Mouse (Mus musculus): ENCODE results near the gene Pde5a. TPM values are rescaled to one million over a fixed set of nuclear protein-coding genes. Genes with fewer than 3 reads are reported as not detected.

Pde5a gene
- polyA plus RNA-seq, 1 experiment from 2014 or later: 12.0 TPM

DNA sequence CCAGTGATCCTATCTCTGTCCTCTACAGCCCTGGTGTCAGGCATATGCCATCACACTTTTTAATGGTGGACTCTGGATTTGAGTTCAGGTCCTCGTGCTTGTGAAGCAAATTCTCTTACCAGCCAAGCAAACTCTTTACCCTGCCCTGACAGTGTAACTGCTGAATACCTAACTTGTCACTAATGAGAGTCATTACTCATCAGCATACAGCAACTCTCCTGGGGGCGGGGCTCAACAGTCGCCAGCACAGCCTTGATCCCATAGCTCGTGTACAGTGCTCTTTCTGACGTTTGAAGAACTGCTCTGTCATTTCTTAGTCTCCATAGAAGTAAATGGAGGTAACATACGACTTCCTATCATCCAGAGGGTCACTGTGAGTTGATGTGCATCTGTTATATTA is 169.5 kb downstream of the Pde5a start:
- Histone ChIP-seq H3K4me1 (replicated peaks; ENCODE audit: control insufficient read depth, insufficient read depth) (no peaks in the 10 kb centered on the region), H3K9me3 (ENCODE audit: control insufficient read depth, low read length) (no peaks in the 10 kb centered on the region), H3K27me3 (ENCODE audit: control insufficient read depth, insufficient read depth, low read length) (no peaks in the 10 kb centered on the region), H3K9ac (ENCODE audit: low read length) (no peak overlapping the region), H3K27ac (replicated peaks) (no peak overlapping the region), H3K4me3 (ENCODE audit: low read depth, low read length) (no peak overlapping the region), H3K36me3 (ENCODE audit: control insufficient read depth, insufficient read depth, low read length) (no peaks in the 10 kb centered on the region), H3K4me2 (replicated peaks; ENCODE audit: low read depth) (no peak overlapping the region)
- 53% methylated on average over 6 of the region's 6 CpGs for WGBS
- TF ChIP-seq EP300 (optimal IDR thresholded peaks at IDR 0.05) (no peak), CTCF (IDR thresholded peaks at IDR 0.05; ENCODE audit: low read depth) (no peak)
- DNase-seq (ENCODE audit: low spot score): no peak
- ATAC-seq (ENCODE audit: low FRiP score, low TSS enrichment): peak; percentile 49; the same call in 1 of the 2 replicates

DNA sequence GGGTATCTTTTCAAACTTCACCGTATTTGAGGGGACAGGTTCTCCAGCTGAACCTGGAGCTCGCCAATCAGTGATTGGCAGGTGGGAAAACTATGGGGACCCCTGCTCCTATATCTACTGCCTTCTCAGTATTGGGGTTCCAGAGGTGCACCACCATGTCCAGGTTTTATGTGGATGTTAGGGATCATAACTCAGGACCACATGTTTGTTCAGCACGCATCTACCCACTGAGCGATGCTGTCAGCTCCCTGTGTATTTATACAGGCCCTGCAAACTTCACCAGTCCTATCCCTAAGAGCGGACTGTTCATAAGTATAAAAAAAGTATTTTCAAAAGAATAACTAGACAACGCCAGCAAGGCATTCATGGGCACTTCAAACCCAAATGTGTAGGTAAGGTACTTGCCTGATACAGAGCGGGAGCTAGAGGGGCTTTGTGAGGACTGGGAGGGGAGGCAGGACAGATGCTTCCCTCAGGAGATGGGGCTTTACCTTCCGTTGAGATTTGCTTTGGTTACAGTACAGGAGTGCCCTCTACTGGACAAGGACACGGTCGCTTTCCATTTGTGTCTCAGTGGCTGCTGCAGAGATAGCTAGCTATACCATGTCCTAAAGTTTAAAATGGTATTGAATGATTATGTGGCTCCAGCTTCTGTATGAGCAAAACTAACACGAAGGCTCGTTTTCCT is 175.1 kb downstream of the Pde5a start:
- Histone ChIP-seq H3K4me3 (ENCODE audit: low read depth, low read length) (no peak overlapping the region), H3K4me1 (replicated peaks; ENCODE audit: control insufficient read depth, insufficient read depth) (no peaks in the 10 kb centered on the region), H3K9ac (ENCODE audit: low read length) (no peak overlapping the region), H3K4me2 (replicated peaks; ENCODE audit: low read depth) (no peak overlapping the region), H3K27ac (replicated peaks) (no peak overlapping the region), H3K27me3 (ENCODE audit: control insufficient read depth, insufficient read depth, low read length) (no peaks in the 10 kb centered on the region), H3K9me3 (ENCODE audit: control insufficient read depth, low read length) (no peaks in the 10 kb centered on the region), H3K36me3 (ENCODE audit: control insufficient read depth, insufficient read depth, low read length) (no peaks in the 10 kb centered on the region)
- ATAC-seq (ENCODE audit: low FRiP score, low TSS enrichment) (peak; percentile 67), DNase-seq (ENCODE audit: low spot score) (peak; percentile 71)
- 35% methylated on average over 12 of the region's 12 CpGs for whole genome bisulfite sequencing
- TF ChIP-seq CTCF (IDR thresholded peaks at IDR 0.05; ENCODE audit: low read depth) (peak; percentile 96), EP300 (optimal IDR thresholded peaks at IDR 0.05) (no peak)

DNA sequence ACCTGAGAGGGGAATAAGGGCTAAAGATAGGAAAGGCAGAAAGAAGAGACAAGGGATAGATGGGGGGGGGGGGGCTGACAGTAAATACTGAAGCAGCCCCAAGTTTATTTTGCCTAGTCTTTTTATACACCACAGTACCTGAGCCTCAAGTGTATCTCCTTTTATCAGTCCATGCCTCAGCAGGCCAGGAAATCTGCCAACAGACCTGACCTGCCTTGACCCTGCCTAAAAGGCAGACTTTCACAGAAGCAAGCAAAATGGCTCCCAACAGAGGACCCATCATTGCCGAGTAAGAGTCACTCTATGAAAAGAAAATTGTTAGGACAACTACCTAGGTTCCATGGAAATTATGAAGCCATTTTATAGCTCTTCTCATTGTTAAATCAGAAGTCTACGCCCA is 179.1 kb downstream of the Pde5a start:
- Histone ChIP-seq H3K27me3 (ENCODE audit: control insufficient read depth, insufficient read depth, low read length) (no peaks in the 10 kb centered on the region), H3K4me3 (ENCODE audit: low read depth, low read length) (no peak overlapping the region), H3K9me3 (ENCODE audit: control insufficient read depth, low read length) (no peaks in the 10 kb centered on the region), H3K4me2 (replicated peaks; ENCODE audit: low read depth) (no peak overlapping the region), H3K27ac (replicated peaks) (no peak overlapping the region), H3K9ac (ENCODE audit: low read length) (no peak overlapping the region), H3K36me3 (ENCODE audit: control insufficient read depth, insufficient read depth, low read length) (no peaks in the 10 kb centered on the region), H3K4me1 (replicated peaks; ENCODE audit: control insufficient read depth, insufficient read depth) (no peaks in the 10 kb centered on the region)
- DNase-seq (ENCODE audit: low spot score) (no peak), ATAC-seq (ENCODE audit: low FRiP score, low TSS enrichment) (no peak)
- TF ChIP-seq CTCF (IDR thresholded peaks at IDR 0.05; ENCODE audit: low read depth): no peak
- TF ChIP-seq EP300 (optimal IDR thresholded peaks at IDR 0.05): no peak
- WGBS: 85% methylated on average over 2 of the region's 2 CpGs

Other genes starting within 250 kb of the Pde5a start
- gene Fnbp1l, start 109.2 kb upstream of the Pde5a start, polyA plus RNA-seq (2015; fragmentation: Nextera tagmentation; extraction: Ambion mirVana): 20.0 and 20.8 TPM in 2 replicates
- gene Fabp2, start 166.1 kb downstream of the Pde5a start, polyA plus RNA-seq (2015; fragmentation: Nextera tagmentation; extraction: Ambion mirVana): 18.2 and 21.5 TPM in 2 replicates
- gene Gm10959, start 190.4 kb downstream of the Pde5a start, polyA plus RNA-seq (2015; fragmentation: Nextera tagmentation; extraction: Ambion mirVana): not detected in 2 replicates
- gene 1810037I17Rik, start 195.3 kb downstream of the Pde5a start, polyA plus RNA-seq (2015; fragmentation: Nextera tagmentation; extraction: Ambion mirVana): 385 and 409 TPM in 2 replicates